ENCODE assay signal across 31 mouse cellular contexts in the genomic region with DNA sequence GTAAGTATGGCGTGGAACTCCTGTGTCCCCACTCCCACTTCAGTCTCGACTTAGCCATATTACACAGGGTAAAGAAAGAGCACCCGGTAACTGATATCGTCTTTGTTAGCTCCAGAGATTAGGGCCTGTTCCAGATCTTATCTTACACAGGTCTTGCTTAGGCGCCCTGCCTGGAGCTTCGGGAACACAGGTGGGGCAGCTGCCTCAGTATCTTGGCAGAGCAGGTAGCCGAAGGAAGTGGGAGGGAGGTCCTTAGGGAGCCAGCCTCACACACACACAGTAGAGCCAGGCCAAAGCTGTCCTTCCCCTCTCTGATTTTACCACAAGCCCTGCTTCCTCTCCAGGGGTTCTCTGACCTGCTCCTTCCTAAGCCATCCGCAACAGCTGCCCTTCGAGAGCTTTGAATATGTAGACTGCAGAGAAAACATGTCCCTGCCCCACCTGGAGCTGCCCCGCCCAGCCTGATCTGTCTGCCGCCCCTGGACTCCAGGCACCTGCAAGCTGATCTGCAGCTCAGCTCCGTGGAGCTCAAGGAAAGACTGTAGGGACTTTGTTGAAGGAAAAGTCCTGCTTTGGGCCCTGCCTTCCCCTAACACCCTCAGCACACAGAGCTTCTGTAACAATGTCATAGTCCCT. TPM values are rescaled to one million over a fixed set of nuclear protein-coding genes. Genes with fewer than 3 reads are reported as not detected.
DNase-seq lines count a peak whose midpoint lies in the region; ATAC-seq and TF ChIP-seq lines count a peak whose summit lies in the region.
"Had no signal": no experiment of that assay in that cellular context is flagged by ENCODE, and none has a peak within 500 bp of the region (broad histone marks: within the 10 kb centered on the region; RNA-seq: fewer than 3 reads in every experiment).

No protein-coding gene starts in this region.

- peak overlapping the region; percentile 69; the same call in 1 of the 2 replicates for H3K27ac ChIP-seq in kidney, postnatal 0 days
- peak overlapping the region; percentile 97; the same call in 1 of the 2 replicates for H3K27ac ChIP-seq in macrophage
- H3K27ac ChIP-seq in midbrain, embryonic 16.5 days (ENCODE audit: low read length), result no peak overlapping the region
- H3K27ac ChIP-seq: embryonic facial prominence, embryonic 10.5 days; embryonic facial prominence, embryonic 15.5 days; forebrain, embryonic 12.5 days; hindbrain, embryonic 12.5 days; layer of hippocampus, adult 2 months; left cerebral cortex, adult 2 months; limb, embryonic 13.5 days; liver, embryonic 12.5 days; midbrain, embryonic 12.5 days; neural tube, embryonic 13.5 days had no signal

- no peak overlapping the region for H3K4me2 ChIP-seq in kidney, postnatal 0 days (ENCODE audit: low read length)
- H3K4me2 ChIP-seq in midbrain, embryonic 16.5 days (ENCODE audit: low read length), result no peak overlapping the region
- H3K4me2 ChIP-seq: embryonic facial prominence, embryonic 15.5 days; forebrain, embryonic 12.5 days; hindbrain, embryonic 12.5 days; limb, embryonic 13.5 days; midbrain, embryonic 12.5 days; neural tube, embryonic 13.5 days had no signal

- no peaks in the 10 kb centered on the region for H3K27me3 ChIP-seq in kidney, postnatal 0 days (ENCODE audit: insufficient read depth, low read length)
- H3K27me3 ChIP-seq in midbrain, embryonic 16.5 days (ENCODE audit: control insufficient read depth, insufficient read depth, low read depth, low read length), result no peaks in the 10 kb centered on the region
- H3K27me3 ChIP-seq: embryonic facial prominence, embryonic 15.5 days; forebrain, embryonic 12.5 days; hindbrain, embryonic 12.5 days; limb, embryonic 13.5 days; midbrain, embryonic 12.5 days; neural tube, embryonic 13.5 days had no signal

- WGBS in kidney, postnatal 0 days, result 76% methylated on average over 12 of the region's 12 CpGs
- WGBS in macrophage (ENCODE audit: missing documents), result 81% methylated on average over 12 of the region's 12 CpGs
- 77% methylated on average over 12 of the region's 12 CpGs for WGBS in midbrain, embryonic 16.5 days

- no peaks in the 10 kb centered on the region for H3K9me3 ChIP-seq in kidney, postnatal 0 days (replicated peaks; ENCODE audit: low read length)
- no peaks in the 10 kb centered on the region for H3K9me3 ChIP-seq in midbrain, embryonic 16.5 days (replicated peaks; ENCODE audit: control insufficient read depth, low read length, poor library complexity, severe bottlenecking)
- H3K9me3 ChIP-seq: embryonic facial prominence, embryonic 10.5 days; embryonic facial prominence, embryonic 15.5 days; forebrain, embryonic 12.5 days; hindbrain, embryonic 12.5 days; limb, embryonic 13.5 days; liver, embryonic 12.5 days; megakaryocyte, embryonic 14.5 days; midbrain, embryonic 12.5 days; neural tube, embryonic 13.5 days had no signal

- H3K36me3 ChIP-seq in kidney, postnatal 0 days (ENCODE audit: insufficient read depth, low read length), result no peaks in the 10 kb centered on the region
- H3K36me3 ChIP-seq in macrophage (ENCODE audit: inconsistent target), result peaks cover 39% of the 10 kb centered on the region
- H3K36me3 ChIP-seq in midbrain, embryonic 16.5 days (ENCODE audit: control insufficient read depth, insufficient read depth, low read length), result 0 out of 2 replicates have a peak, but pooled peaks cover 4% of the 10 kb centered on the region
- H3K36me3 ChIP-seq: forebrain, embryonic 12.5 days had no signal

- no peak for TF ChIP-seq CTCF in kidney, postnatal 0 days (IDR thresholded peaks at IDR 0.05; ENCODE audit: low read depth)

- H3K4me3 ChIP-seq in kidney, postnatal 0 days (replicated peaks; ENCODE audit: low read depth, low read length), result no peak overlapping the region
- no peak overlapping the region for H3K4me3 ChIP-seq in macrophage (ENCODE audit: inconsistent target)
- H3K4me3 ChIP-seq in midbrain, embryonic 16.5 days (ENCODE audit: low read depth, low read length), result no peak overlapping the region
- H3K4me3 ChIP-seq: embryonic facial prominence, embryonic 10.5 days; embryonic facial prominence, embryonic 15.5 days; forebrain, embryonic 12.5 days; hindbrain, embryonic 12.5 days; layer of hippocampus, adult 2 months; left cerebral cortex, adult 2 months; limb, embryonic 13.5 days; liver, embryonic 12.5 days; megakaryocyte, embryonic 14.5 days; midbrain, embryonic 12.5 days; neural tube, embryonic 13.5 days had no signal

- H3K4me1 ChIP-seq in kidney, postnatal 0 days (replicated peaks; ENCODE audit: insufficient read depth, low read length), result no peaks in the 10 kb centered on the region
- no peaks in the 10 kb centered on the region for H3K4me1 ChIP-seq in midbrain, embryonic 16.5 days (ENCODE audit: control insufficient read depth, insufficient read depth, low read length)
- H3K4me1 ChIP-seq: embryonic facial prominence, embryonic 15.5 days; forebrain, embryonic 12.5 days; hindbrain, embryonic 12.5 days; limb, embryonic 13.5 days; midbrain, embryonic 12.5 days; neural tube, embryonic 13.5 days had no signal

- peaks cover 32% of the 10 kb centered on the region for H3K79me2 ChIP-seq in macrophage (ENCODE audit: inconsistent target)

- no peak for DNase-seq in kidney, postnatal 0 days (ENCODE audit: low spot score)
- no peak for DNase-seq in kidney, adult 18-20 months
- peak; percentile 84 for DNase-seq in R1 (ENCODE audit: low read depth, low spot score)
- no peak for DNase-seq in cerebellum, adult 18-20 months
- no peak for DNase-seq in adrenal gland, adult 2 months

- ATAC-seq in kidney, postnatal 0 days (replicated peaks; ENCODE audit: low FRiP score, low read depth), result no peak
- no peak for ATAC-seq in midbrain, embryonic 16.5 days
- ATAC-seq: liver, embryonic 12.5 days had no signal

- no peak overlapping the region for H3K9ac ChIP-seq in kidney, postnatal 0 days (ENCODE audit: low read depth, low read length)
- no peak overlapping the region for H3K9ac ChIP-seq in midbrain, embryonic 16.5 days (ENCODE audit: low read depth, low read length)
- H3K9ac ChIP-seq: embryonic facial prominence, embryonic 15.5 days; forebrain, embryonic 12.5 days; hindbrain, embryonic 12.5 days; limb, embryonic 13.5 days; liver, embryonic 12.5 days; liver, postnatal 0 days; midbrain, embryonic 12.5 days; neural tube, embryonic 13.5 days had no signal

RNA-seq across cellular contexts. Expression of a gene that starts 8.1 kb away (rescaled TPM):
- polyA plus RNA-seq in kidney, postnatal 0 days (2015; fragmentation: Nextera tagmentation; extraction: Ambion mirVana), result 19.4 and 20.9 TPM in 2 replicates
- total RNA-seq in macrophage (2018; cell fraction: chromatin; rRNA removed), result 100 to 1,000 TPM; 142 to 427 (median 315) TPM
- 100 to 1,000 TPM; 272 to 465 (median 394) TPM for total RNA-seq in macrophage (2018; cell fraction: cytosol; rRNA removed)
- 100 to 1,000 TPM; 328 to 628 (median 506) TPM for total RNA-seq in macrophage (2018; cell fraction: nucleus; rRNA removed)
- polyA plus RNA-seq in macrophage (2018), result 374 to 580 TPM (median 389 TPM) in 3 replicates
- polyA plus RNA-seq in midbrain, embryonic 16.5 days (2015; fragmentation: Nextera tagmentation; extraction: Ambion mirVana), result 2.2 and 3.2 TPM in 2 replicates
- 10 to 100 TPM; 14.4 to 17.0 TPM for total RNA-seq in adrenal gland, adult 2 months (2021)
- polyA plus RNA-seq in adrenal gland, adult 2 months (2012; rRNA removed), result 25.1 and 28.6 TPM in 2 replicates

RNA-seq across cellular contexts. Expression of a gene that starts 8.9 kb away (rescaled TPM):
- polyA plus RNA-seq in kidney, postnatal 0 days (2015; fragmentation: Nextera tagmentation; extraction: Ambion mirVana), result 0.37 TPM in 1 of 2 replicates, not detected in the other
- total RNA-seq in macrophage (2018; cell fraction: chromatin; rRNA removed), result not detected
- total RNA-seq in macrophage (2018; cell fraction: cytosol; rRNA removed), result not detected
- total RNA-seq in macrophage (2018; cell fraction: nucleus; rRNA removed), result not detected
- polyA plus RNA-seq in macrophage (2018), result not detected in 3 replicates
- not detected in 2 replicates for polyA plus RNA-seq in midbrain, embryonic 16.5 days (2015; fragmentation: Nextera tagmentation; extraction: Ambion mirVana)
- total RNA-seq in adrenal gland, adult 2 months (2021), result not detected
- polyA plus RNA-seq in adrenal gland, adult 2 months (2012; rRNA removed), result not detected in 2 replicates
- total RNA-seq: adrenal gland, postnatal 14 days; gastrocnemius, postnatal 14 days; granulocyte monocyte progenitor cell, adult 5-6 weeks; heart, postnatal 25 days; layer of hippocampus, adult 2 months; layer of hippocampus, postnatal 14 days; left cerebral cortex, adult 2 months; left cerebral cortex, postnatal 36 days had no signal
- polyA plus RNA-seq: brain, embryonic 14.5 days; CD4-positive, CD25-positive, alpha-beta regulatory T cell, adult 4 months; cerebellum, adult 2 months; embryonic facial prominence, embryonic 10.5 days; embryonic facial prominence, embryonic 15.5 days; forebrain, embryonic 12.5 days; heart, embryonic 14.5 days; hindbrain, embryonic 12.5 days; limb, embryonic 13.5 days; liver, embryonic 12.5 days; liver, postnatal 0 days; lung, embryonic 16.5 days; midbrain, embryonic 12.5 days; neural tube, embryonic 13.5 days; thymus, adult 2 months had no signal

RNA-seq across cellular contexts. Expression of a gene that starts 36.9 kb away (rescaled TPM):
- polyA plus RNA-seq in kidney, postnatal 0 days (2015; fragmentation: Nextera tagmentation; extraction: Ambion mirVana), result 30.9 and 37.6 TPM in 2 replicates
- 10 to 100 TPM in 7 of 26 experiments, 1 to 10 TPM in 19; 1.7 to 16.5 (median 5.7) TPM for total RNA-seq in macrophage (2018; cell fraction: chromatin; rRNA removed)
- 10 to 100 TPM in 8 of 26 experiments, 1 to 10 TPM in 18; 2.2 to 14.3 (median 6.4) TPM for total RNA-seq in macrophage (2018; cell fraction: cytosol; rRNA removed)
- total RNA-seq in macrophage (2018; cell fraction: nucleus; rRNA removed), result 10 to 100 TPM in 6 of 26 experiments, 1 to 10 TPM in 19, not detected in 1; 1.2 to 24.0 (median 5.4) TPM
- 3.7 to 12.9 TPM (median 6.8 TPM) in 3 replicates for polyA plus RNA-seq in macrophage (2018)
- 10.6 and 10.7 TPM in 2 replicates for polyA plus RNA-seq in midbrain, embryonic 16.5 days (2015; fragmentation: Nextera tagmentation; extraction: Ambion mirVana)
- 10 to 100 TPM; 28.7 to 29.8 TPM for total RNA-seq in adrenal gland, adult 2 months (2021)
- 17.5 and 19.9 TPM in 2 replicates for polyA plus RNA-seq in adrenal gland, adult 2 months (2012; rRNA removed)

RNA-seq across cellular contexts. Expression of a gene that starts 38.2 kb away (rescaled TPM):
- 62.6 and 63.3 TPM in 2 replicates for polyA plus RNA-seq in kidney, postnatal 0 days (2015; fragmentation: Nextera tagmentation; extraction: Ambion mirVana)
- total RNA-seq in macrophage (2018; cell fraction: chromatin; rRNA removed), result 100 to 1,000 TPM in 17 of 26 experiments, 10 to 100 TPM in 9; 39.7 to 427 (median 139) TPM
- 100 to 1,000 TPM in 8 of 26 experiments, 10 to 100 TPM in 18; 37.9 to 118 (median 70.6) TPM for total RNA-seq in macrophage (2018; cell fraction: cytosol; rRNA removed)
- total RNA-seq in macrophage (2018; cell fraction: nucleus; rRNA removed), result 100 to 1,000 TPM in 12 of 26 experiments, 10 to 100 TPM in 14; 45.0 to 242 (median 85.3) TPM
- 57.2 to 95.2 TPM (median 88.0 TPM) in 3 replicates for polyA plus RNA-seq in macrophage (2018)
- polyA plus RNA-seq in midbrain, embryonic 16.5 days (2015; fragmentation: Nextera tagmentation; extraction: Ambion mirVana), result 98.4 and 108 TPM in 2 replicates
- 100 to 1,000 TPM; 130 to 134 TPM for total RNA-seq in adrenal gland, adult 2 months (2021)
- polyA plus RNA-seq in adrenal gland, adult 2 months (2012; rRNA removed), result 121 and 141 TPM in 2 replicates

RNA-seq across cellular contexts. Expression of a gene that starts 38.4 kb away (rescaled TPM):
- 4.2 and 6.3 TPM in 2 replicates for polyA plus RNA-seq in kidney, postnatal 0 days (2015; fragmentation: Nextera tagmentation; extraction: Ambion mirVana)
- total RNA-seq in macrophage (2018; cell fraction: chromatin; rRNA removed), result 10 to 100 TPM in 13 of 26 experiments, 1 to 10 TPM in 13; 2.2 to 23.3 (median 9.8) TPM
- 1 to 10 TPM; 1.1 to 2.6 (median 1.8) TPM for total RNA-seq in macrophage (2018; cell fraction: cytosol; rRNA removed)
- total RNA-seq in macrophage (2018; cell fraction: nucleus; rRNA removed), result 10 to 100 TPM in 1 of 26 experiments, 1 to 10 TPM in 25; 1.4 to 25.2 (median 3.6) TPM
- polyA plus RNA-seq in macrophage (2018), result 0.61 to 7.7 TPM (median 2.1 TPM) in 3 replicates
- 1.9 TPM in 2 replicates for polyA plus RNA-seq in midbrain, embryonic 16.5 days (2015; fragmentation: Nextera tagmentation; extraction: Ambion mirVana)
- total RNA-seq in adrenal gland, adult 2 months (2021), result 1 to 10 TPM in 1 of 2 experiments, under 1 TPM in 1; 0.84 to 1.3 TPM
- 0.11 and 0.20 TPM in 2 replicates for polyA plus RNA-seq in adrenal gland, adult 2 months (2012; rRNA removed)

Comparison
In these comparisons a context has a peak if more than half of its experiments do, and no peak if none do; other contexts are left out.
1. RNA of a gene that starts 8.1 kb away (polyA plus RNA-seq): 374 to 580 TPM in macrophage; 25.1 to 28.6 TPM in adrenal gland, adult 2 months, 19.4 to 20.9 TPM in kidney, postnatal 0 days and 2.2 to 3.2 TPM in midbrain, embryonic 16.5 days; every median in the first group is over 10 times any median in the second.